Mouse (Mus musculus): ENCODE data around the gene Gm6993. TPM values are rescaled to one million over a fixed set of nuclear protein-coding genes. Genes with fewer than 3 reads are reported as not detected.

Gene Gm6993
- polyA plus RNA-seq, 1 experiment: not detected

DNA sequence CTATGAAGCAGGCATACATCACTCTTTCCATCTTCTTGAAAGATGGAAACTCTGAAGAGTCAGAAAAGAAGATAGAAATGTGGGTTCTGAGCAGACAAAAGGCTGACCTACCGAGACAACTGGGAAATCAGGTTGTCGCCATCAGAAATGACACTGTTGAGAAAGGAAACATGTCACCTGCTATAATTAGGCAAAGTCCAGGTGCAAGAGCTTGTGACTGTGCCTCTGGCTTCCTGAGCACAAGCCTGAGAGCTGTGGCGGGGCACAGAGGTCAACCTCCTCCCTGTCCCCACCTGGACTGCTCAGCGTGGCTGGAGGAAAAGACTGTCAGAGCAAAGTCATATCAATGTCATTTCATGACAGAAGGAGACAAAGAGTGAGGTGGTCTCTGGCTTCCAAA is 772 bp upstream of the Gm6993 start:
- DNase-seq (ENCODE audit: low read depth): no peak

DNA sequence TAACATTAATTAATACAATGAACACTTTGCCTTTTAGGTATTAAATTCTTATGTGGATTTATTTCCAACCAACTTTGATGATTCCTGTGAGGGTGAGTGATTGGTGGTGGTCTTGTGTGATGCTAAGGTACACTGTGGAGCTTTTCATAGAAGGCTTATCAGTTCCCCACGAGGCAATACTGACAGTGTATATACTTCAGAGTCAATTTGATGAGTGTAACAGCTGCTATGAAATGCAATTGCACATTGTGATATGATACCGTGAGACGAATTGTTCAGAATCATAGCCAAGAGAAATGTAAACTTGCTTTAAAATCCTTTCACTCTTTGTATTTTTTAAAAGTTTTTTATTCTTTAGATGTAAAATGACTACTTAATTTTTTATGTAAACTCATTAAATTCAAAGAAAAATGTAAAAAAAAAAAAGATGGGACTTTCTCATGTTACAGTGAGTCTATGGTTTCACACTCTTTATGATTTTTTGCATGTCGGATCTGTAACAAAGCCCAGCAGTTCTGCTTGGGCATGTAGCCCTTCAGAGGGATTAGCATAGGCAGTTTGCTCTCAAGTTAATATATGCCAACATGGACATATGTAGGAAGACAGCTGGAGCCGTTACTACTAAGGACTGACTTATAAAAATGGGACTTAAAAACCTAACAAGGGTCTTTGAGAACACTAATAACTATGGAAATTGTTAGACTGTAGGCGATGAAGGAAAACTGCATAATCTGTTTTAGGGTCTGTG is 1.2 kb downstream of the Gm6993 start:
- DNase-seq (ENCODE audit: low read depth): no peak

DNA sequence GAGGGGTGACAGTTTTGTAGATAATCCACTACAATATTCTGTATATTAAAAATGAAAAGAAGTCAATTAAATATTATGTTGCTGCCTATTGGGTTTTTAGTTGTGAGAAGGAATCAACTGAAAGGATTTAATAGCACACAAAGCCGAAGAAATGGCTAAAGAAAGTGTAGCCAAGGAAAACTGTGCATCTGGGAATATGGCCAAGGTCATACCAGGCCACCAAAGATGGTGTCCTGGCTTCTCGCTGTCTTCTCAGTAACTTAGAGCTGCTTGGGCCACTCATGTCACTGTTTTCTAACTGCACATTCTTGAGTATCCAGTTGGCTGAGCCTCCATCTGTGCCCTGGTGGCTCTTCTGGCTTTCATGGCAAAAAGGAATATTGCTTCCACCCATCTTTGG is 3.4 kb downstream of the Gm6993 start:
- DNase-seq (ENCODE audit: low read depth): no peak

DNA sequence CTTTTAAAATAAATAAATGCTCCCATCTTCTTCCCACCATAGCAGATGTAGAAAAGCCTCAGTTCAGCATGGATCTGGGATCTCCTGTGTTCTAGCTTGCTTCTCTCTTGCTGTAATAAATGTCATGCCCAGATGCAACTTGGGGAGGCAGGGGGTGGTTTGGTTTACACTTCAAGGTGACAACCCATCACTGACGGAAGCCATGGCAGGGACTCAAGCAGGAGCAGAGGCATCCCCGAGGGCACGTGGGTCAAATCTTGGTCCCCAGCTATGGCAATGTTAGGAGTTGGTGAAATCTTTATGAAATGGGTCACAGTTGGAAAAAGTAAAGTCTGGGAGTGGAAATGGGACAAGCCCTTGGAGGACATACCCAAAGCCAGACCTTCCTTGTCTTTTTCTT is 4.1 kb downstream of the Gm6993 start:
- DNase-seq (ENCODE audit: low read depth): no peak

DNA sequence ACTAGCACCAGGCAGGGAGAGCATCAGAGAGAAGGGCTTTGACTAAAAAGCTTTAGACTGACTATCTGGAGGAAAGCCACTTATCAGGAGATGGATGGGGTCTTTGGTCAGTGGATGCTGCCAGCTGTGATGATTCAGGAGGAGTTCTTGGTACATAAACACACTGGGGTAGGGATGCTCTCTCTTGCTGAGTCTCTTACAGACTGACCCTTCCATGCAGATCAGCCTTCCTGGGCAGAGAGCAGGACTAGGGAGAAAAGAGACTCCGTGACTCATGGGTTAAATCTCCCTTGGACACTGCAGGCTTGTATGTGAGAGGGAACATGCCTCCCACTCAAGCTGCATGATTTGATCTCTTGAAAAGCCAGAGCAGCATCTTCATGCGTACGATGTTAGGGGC is 5.6 kb downstream of the Gm6993 start:
- DNase-seq (ENCODE audit: low read depth): no peak

DNA sequence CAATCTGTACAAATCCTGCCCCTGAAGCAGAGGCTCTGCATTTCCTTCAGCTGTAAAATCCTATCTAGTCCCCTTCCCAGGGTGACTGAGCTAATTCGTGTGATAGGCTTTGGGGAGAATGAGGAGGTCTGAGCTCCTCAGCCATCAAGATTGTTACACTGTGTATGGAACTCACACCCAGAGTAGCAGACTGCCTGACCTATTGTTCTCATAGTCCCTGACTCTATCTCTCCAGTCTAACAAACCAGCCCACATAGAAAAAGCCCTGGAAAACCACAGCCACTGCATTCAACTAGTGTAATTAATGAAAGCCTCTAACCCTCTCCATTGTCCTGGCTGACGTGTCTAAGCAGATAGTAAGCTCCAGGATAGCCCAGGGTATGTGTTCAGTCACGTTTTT is 6.0 kb downstream of the Gm6993 start:
- DNase-seq (ENCODE audit: low read depth): no peak

DNA sequence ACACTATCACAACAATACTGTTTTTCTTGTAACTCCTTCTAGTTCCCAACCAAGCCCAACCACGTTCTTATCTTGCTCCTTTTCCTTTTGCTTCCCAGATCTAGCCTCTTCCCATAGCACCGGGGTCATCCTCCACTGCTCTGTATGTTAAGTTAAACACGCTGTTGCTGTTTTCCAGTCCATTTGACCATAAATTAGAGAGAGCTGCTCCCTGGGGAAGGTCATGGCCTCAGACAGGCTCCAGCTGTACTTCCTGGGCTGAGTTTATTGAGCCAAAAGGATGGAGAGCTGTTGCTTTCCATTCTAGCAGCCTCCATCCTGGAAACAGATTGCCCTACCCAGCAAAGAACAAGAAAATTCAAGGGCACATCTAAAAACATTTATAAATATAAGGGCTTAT is 7.6 kb downstream of the Gm6993 start:
- DNase-seq (ENCODE audit: low read depth): no peak

DNA sequence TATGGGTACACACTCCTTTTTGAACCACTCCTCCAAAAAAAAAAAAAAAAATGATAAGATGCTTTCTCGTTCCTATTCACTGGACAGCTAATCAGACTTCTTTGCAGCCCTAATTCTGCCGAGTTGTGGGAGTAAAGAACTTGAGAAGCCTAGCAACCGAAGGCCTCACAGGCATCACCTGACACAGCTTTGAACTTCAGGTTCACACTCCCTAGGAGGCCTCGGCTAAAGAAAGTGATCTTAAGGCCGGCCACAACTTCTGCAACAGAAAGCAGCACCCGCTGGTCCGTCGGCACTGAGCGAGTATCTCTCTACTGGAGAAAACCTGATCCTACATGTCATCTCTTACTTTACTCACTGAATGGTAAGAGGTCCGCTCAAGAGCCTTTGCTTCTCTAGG is 8.1 kb downstream of the Gm6993 start:
- DNase-seq (ENCODE audit: low read depth): no peak

DNA sequence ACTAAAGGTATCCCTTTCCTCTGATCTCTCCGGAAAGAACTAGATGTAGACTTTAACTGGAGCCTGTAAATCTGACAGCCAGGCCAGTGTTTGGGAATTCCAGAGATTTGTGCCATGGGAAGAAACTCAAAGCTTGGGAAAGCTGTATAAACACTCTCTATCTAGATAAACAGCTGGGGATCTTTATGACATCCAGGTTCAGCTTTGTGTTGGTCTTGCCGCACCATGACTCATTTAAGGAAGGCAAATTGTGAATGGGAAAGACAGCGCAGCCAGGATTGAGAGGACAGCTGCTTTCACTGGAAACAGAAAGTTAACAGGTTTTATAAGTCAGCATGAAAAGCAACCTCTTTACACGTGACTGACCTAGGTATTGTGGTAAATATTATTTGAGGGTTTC is 11.7 kb downstream of the Gm6993 start:
- DNase-seq (ENCODE audit: low read depth): no peak

DNA sequence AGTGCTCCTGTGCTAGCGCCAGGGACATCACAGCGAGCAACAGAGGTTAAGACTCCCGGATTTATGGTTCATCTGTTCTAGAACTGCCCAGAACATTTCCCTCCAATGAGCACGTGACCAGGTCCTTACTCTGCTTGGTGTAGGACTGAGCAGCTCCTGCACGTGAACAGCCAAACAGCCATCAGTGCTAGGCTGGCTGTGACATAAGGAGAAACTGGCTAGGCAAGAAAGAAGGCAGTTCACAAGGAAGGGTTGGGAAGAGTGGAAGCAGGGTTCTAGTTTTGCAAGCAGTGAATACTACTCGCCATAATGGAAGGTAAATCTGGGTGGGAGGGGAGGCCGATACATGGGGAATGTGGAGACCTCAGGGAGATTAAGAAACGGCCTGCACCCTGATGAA is 14.4 kb downstream of the Gm6993 start:
- DNase-seq (ENCODE audit: low read depth): no peak

DNA sequence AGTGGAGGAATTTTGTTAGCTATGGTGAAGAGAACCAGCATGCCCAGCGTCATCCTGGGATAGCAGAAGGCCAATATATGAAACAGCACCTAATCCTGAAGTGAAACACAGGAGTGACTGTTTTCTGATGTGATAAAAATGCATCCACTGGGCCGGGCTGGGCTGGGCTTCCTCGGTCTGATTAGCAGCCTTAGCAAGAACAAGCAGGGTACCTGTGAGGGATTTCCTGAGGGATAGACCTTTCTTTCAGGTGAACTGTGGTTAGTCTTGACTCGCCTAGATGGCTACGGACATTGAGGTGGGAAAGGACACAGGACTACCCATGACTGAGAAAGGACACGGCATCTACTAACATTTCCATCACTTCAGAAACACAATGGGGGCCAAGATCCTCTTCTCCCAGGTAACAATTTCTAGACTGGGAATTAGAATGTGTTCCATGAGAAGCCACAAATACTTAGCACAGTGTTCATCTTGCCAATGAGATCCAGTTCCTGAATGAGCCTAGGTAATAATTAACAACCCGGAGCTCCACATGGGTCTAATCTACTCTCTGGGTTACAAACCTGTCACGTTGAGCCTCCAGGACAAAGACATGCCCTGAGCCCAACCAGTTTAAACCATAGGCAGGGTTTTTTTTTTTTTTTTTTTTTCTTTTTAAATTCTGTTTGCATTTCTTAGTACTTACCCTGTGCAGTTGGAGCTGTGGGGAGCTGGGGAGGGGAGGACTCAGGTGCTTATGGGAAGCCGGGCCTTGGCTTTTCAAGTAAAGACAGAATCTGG is 15.7 kb downstream of the Gm6993 start:
- DNase-seq (ENCODE audit: low read depth): no peak

DNA sequence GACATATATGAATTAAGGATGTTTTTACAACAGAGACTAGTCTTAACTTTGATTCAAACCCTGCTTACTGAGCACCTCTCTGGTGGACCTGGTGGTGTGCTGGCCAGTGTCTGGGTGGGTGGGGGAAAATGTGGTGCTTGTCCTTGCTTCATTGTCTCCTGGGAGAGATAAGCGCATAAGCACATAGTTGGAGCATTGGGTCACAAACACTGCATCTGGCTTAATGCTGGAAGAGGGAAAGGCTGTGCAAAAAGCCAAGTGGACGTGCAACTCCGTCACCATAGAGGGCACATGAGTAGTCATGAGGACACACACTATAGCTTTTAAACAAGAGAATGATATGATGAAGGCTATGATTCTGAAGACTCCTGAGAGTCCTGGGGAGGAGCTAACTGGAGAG is 21.3 kb downstream of the Gm6993 start:
- DNase-seq (ENCODE audit: low read depth): no peak

DNA sequence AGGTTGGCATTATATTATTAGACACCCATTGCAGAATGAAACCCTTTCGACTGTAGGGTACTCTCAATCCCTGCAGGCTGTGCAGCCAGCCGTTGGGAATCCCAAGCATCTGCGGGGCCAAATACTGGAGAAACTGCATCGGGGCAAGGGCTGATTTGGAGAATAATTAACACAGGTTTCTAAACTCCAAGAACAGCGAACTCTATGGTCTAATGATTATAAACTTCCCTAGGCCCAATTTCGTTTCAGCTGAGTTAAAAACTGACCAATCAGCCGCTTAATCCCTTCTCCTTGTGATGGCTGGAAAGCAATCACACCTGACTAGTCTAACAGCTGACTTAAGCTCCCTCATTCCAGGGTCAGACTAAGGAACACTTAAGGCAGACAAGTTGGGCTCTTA is 23.4 kb downstream of the Gm6993 start:
- no peak for DNase-seq (ENCODE audit: low read depth)

DNA sequence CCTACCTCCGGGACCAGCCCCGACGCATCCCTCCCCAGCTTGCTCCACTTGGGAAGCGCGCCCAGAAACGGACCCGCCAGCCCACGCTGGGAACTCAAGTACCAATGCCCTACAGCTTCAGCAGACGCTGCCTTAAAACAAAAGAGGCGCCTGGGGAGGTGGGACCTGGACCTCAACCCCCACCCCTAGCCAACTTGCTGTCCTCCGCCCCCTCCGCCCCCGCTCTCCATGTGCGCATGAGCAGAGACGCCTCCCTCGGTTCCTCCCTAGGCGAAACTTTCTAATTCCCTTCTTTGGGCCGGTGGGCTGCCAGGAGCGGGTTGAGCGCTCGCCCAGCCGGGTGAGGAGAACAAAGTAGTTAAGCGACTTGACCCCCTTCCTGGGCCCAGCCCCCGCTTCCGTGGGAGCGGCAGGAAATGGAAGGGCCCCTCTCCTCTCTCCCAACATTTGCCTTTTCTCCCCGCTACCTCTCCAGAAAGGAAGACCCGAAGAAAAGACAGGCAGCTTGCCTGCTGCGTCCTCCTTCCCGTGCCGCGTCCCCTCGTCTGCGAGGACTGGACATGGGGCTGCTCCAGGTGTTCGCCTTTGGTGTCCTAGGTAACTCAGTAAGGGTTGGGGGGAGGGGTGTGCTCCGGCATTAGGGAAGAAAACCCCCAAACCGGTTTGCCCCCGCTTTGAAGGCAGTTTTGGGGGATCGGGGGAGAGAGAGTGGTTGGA is 24.6 kb downstream of the Gm6993 start, which contains the start of gene Lamb1:
Gene Lamb1 (plus strand): TSS at position 230 of the 717 bp plus-strand sequence.
- DNase-seq (ENCODE audit: low read depth): no peak

DNA sequence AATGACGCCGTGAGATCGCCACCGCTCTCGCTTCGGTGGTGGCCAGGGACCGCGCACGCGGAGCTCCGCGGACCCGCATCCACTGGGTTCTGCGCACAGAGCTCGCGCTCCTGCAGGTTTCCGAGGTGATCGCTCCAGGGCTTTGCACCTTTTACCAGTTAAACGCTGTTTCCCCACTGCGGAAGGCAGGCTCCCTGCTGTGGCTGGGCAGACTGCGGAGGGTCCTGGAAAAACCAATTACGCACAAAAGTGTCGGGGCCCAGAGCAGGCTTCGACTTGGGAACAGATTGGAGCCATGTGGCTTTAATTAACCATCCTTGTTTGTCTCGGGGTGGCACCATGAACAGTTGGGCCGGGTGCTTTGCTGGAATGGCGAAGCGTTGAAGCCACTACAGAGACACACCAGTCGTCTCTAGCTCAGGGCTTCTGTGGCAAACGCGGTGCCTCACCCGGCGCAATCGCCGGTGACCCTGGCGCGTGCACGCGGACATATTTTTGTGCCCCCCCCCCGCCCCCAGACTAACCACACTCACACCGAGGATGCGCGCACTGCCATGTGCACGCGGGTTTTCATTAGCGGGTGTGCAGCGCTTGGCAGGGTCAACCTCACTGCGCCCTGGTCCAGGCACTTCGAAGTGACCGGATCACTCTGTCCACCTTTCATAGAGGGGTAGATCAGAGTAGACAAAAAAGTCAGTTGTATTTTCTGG is 25.3 kb downstream of the Gm6993 start:
- DNase-seq (ENCODE audit: low read depth): no peak

DNA sequence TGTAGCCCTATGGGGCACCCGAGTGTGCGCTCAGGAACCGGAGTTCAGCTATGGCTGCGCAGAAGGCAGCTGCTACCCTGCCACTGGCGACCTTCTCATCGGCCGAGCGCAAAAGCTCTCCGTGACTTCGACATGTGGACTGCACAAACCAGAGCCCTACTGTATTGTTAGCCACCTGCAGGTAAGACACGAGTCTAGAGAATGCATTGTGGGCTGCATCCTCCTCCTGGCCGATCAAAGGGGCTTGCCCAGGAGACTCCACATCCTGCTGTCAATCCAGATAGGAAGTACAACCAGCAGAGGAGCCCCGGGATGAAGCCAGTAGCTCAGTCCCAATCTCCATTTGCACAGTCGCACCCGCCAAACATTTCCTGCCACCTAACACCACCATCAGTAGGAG is 26.1 kb downstream of the Gm6993 start:
- no peak for DNase-seq (ENCODE audit: low read depth)

DNA sequence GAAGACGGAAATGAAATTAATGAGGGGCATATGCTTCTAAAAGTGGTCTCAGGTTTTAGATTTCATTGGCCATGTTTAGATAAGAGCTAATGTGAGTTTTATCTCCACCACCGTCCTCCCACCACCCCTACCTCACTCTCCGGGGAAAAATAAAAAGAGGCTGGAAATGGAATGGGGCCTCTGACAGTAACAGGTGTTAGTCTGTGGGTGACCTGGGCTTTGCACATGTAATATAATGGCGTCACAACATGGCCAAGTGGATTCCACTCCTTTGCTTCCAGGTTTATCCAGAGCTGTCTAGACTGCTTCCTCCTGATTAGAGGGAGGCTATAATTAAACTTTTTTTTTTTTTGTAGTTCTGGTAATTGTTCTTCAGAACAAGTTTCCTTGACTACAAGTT is 26.8 kb downstream of the Gm6993 start:
- DNase-seq (ENCODE audit: low read depth): no peak

DNA sequence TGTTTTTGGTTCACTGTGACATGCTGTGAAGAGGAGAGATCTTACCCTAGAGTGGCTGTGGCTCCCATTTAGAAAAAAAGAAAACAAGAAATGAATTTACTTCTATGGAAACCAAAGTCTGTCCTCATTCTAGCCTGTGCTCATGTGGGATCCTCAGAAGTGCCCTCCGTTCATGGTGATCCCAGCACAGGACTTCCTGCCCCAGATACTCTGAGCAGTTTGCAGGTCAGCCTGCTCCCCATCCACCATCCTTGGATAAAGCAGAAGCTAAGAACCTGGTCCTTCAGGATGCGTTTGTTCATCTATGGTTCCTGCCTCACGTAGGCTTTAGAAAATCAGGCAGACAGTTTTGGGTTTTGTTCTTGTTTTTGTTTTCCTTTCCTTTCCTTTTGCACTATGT is 27.7 kb downstream of the Gm6993 start:
- no peak for DNase-seq (ENCODE audit: low read depth)

DNA sequence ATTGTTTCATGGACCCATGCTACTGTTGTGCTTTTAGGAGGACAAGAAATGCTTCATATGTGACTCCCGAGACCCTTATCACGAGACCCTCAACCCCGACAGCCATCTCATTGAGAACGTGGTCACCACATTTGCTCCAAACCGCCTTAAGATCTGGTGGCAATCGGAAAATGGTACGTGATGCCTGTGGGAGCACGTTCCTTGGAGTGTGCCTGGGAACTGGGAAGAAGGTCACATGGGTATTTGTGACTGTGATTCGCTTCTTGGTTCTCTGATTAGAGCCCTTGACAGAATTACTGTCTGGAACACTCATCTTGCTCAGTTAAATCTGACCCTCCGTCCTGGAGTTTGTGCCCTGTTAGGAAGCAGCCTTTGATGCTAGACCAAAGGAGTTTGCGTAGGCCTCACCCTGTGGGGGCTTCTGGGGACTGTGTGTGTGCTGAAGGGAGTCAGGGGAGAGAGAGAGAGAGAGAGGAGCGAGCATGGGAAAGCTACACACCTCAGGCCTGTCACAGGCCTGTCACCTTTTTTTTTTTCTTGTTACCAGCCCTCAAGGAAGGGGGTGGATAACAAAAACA is 28.5 kb downstream of the Gm6993 start:
- DNase-seq (ENCODE audit: low read depth): no peak

DNA sequence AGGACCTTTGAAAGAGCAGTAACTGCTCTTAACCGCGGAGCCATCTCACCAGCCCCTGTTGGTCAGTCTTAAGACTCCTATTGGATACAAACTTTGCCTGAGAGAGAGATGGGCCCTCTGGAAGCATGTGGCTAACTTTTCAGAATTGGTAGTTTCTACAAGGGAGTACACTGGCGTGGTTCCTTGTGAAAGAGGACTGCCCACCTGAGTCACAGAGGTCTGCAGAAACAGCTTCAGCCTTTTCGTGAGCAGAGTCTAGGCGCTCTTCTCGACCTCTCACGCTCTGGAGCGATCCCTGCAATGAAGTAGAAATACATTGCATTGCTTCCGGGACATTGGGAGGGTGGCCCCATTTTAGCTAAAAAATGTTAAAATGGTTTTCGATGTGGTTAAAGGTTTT is 29.8 kb downstream of the Gm6993 start:
- DNase-seq (ENCODE audit: low read depth): no peak

DNA sequence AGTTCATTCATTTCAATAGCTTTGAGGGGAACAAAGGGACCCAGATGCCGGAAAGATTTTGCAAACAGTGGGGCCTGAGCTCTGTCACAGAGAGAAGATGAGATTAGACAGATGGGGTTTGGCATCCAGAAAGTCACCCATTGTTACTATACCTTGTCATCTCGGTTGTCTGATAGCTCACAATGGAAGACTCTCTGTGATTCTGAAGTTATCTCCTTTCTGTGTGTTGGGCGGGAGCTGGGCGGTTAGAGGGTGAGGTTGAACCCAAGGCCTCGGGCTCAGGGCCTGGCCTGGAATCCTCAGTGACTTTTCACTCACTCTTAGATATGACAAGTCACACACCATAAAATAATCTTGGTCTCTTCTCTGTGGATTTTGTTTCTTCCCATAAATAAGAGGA is 30.2 kb downstream of the Gm6993 start:
- no peak for DNase-seq (ENCODE audit: low read depth)

Data from gonadal fat pad, adult 2 months (tissue).